Mouse (Mus musculus) hindbrain, embryonic 14.5 days (tissue): ENCODE measurements around the gene Pi4ka. TPM values are rescaled to one million over a fixed set of nuclear protein-coding genes. Genes with fewer than 3 reads are reported as not detected.

Experiments used
- ATAC-seq: fragments of 200-750 bp; cut with Nextera tagmentation; 2 replicates; pipeline ENCODE4 v1.8.0; 2017; ENCODE audit warnings: moderate number of reproducible peaks, mild to moderate bottlenecking, moderate TSS enrichment, moderate library complexity; ENCODE audit not compliant: low FRiP score
- DNase-seq: peaks from one replicate; pipeline ENCODE4 v3.0.0-alpha.2; 2015; ENCODE audit warnings: low spot score
- H3K27ac ChIP-seq: fragments of 300-500 bp; sonication (generic); 2 replicates; pipeline ENCODE4 v1.5.1; 2014; ENCODE audit warnings: mild to moderate bottlenecking, moderate library complexity
- H3K27me3 ChIP-seq: fragments of 300-500 bp; sonication (generic); 2 replicates; pipeline ENCODE4 v1.6.1; 2014; ENCODE audit warnings: mild to moderate bottlenecking, low read length, mixed read lengths; ENCODE audit not compliant: control insufficient read depth, insufficient read depth
- H3K36me3 ChIP-seq: fragments of 300-500 bp; sonication (generic); replicated peaks from 2 replicates; pipeline ENCODE4 v1.6.1; 2014; ENCODE audit not compliant: control insufficient read depth, insufficient read depth
- H3K4me1 ChIP-seq: fragments of 300-500 bp; sonication (generic); replicated peaks from 2 replicates; pipeline ENCODE4 v1.6.1; 2014; ENCODE audit warnings: antibody characterized with exemption, low read length, mixed read lengths; ENCODE audit not compliant: control insufficient read depth, insufficient read depth
- H3K4me2 ChIP-seq: fragments of 300-500 bp; sonication (generic); replicated peaks from 2 replicates; pipeline ENCODE4 v1.6.1; 2014; ENCODE audit warnings: mild to moderate bottlenecking, moderate library complexity
- H3K4me3 ChIP-seq: fragments of 300-500 bp; sonication (generic); replicated peaks from 2 replicates; pipeline ENCODE4 v1.5.1; 2014; ENCODE audit warnings: mild to moderate bottlenecking, low read length
- H3K9ac ChIP-seq: fragments of 300-500 bp; sonication (generic); 2 replicates; pipeline ENCODE4 v1.6.1; 2014
- H3K9me3 ChIP-seq: fragments of 300-500 bp; sonication (generic); 2 replicates; pipeline ENCODE4 v1.6.1; 2016; ENCODE audit warnings: low read length; ENCODE audit not compliant: control insufficient read depth
- WGBS: fragments of 180-500 bp; shearing (Covaris S2); extraction: QIAGEN DNeasy Blood & Tissue Kit; methylation state at CpG from one replicate; pipeline ENCODE4 v1.1.7; 2014; 5-methylcytosine and 5-hydroxymethylcytosine counted together
- polyA plus RNA-seq: library from polyadenylated mRNA; unstranded; fragments of >200 nt; fragmentation: Nextera tagmentation; extraction: Ambion mirVana; gene quantifications from 2 replicates; pipeline ENCODE4 v1.2.1, GENCODE M21; 2014

Gene Pi4ka
- 70.9 and 74.0 TPM in 2 replicates for polyA plus RNA-seq

DNA sequence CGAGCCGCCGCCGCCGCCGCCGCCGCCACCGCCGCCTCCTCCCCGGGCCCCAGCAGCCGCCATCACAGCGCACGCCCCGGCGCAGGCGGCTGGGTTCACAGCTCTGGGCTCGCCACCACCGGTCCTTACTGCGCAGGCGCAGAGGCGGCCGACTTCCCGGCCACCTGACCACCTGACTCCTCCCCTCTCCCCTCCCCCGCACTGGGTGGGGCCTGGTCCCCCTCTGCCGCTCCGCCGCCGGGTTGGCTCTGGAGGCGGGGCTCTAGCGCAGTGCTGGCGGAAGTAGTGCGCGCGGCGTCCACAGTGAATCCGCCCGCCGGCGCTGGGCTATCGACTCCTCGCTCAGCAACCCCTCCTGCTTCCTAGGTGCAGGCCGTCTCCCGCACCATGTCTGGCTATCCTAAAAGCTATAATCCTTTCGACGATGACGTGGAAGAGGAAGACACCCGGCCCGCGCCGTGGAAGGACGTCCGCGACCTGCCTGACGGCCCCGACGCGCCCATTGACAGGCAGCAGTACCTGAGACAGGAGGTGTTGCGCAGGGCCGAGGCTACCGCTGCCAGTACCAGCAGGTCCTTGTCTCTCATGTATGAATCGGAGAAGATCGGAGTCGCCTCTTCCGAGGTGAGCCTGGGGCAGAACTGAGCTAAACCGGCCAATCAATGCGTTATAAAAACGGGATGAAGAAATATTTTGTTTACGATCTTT is at the start of gene Pi4ka, which contains the start of gene Snap29:
Gene Pi4ka (minus strand): TSS at position 579 of the 708 bp plus-strand sequence.
Gene Snap29 (plus strand): TSS at position 251 of the 708 bp plus-strand sequence.
- under 1% methylated on average over 66 of the region's 69 CpGs for WGBS
- H3K4me3 ChIP-seq = peak within 1 kb of the TSS; percentile 56
- H3K9ac ChIP-seq = peak within 1 kb of the TSS; percentile 68
- peak within 1 kb of the TSS; percentile 88 for H3K27ac ChIP-seq
- H3K27me3 ChIP-seq = no peaks in the 10 kb centered on the region
- H3K9me3 ChIP-seq = no peaks in the 10 kb centered on the region
- peaks cover 29% of the 10 kb centered on the region for H3K4me1 ChIP-seq
- peak; percentile 99 for DNase-seq
- ATAC-seq = peak; percentile 98
- peak within 1 kb of the TSS; percentile 78 for H3K4me2 ChIP-seq
- peaks cover 10% of the 10 kb centered on the region; the same call in 1 of the 2 replicates for H3K36me3 ChIP-seq

DNA sequence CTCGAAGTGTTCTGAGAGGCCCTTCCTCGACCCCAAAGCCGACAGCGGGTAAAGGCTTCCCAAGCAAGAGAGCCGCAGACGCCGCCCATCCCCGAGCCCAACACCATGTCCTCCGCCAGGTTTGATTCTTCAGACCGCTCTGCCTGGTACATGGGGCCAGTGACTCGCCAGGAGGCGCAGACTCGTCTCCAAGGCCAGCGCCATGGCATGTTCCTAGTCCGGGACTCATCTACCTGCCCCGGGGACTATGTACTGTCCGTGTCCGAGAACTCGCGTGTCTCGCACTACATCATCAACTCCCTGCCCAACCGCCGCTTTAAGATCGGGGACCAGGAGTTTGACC is 46.2 kb upstream of the Pi4ka start:
- Histone ChIP-seq H3K4me3 (peak overlapping the region; percentile 98), H3K9ac (peak overlapping the region; percentile 98), H3K4me2 (peak overlapping the region; percentile 98), H3K27me3 (no peaks in the 10 kb centered on the region), H3K36me3 (peaks cover 15% of the 10 kb centered on the region), H3K9me3 (no peaks in the 10 kb centered on the region), H3K27ac (peak overlapping the region; percentile 96), H3K4me1 (peaks cover 32% of the 10 kb centered on the region)
- ATAC-seq (peak; percentile 57), DNase-seq (peak; percentile 45)
- under 1% methylated on average over 24 of the region's 24 CpGs for WGBS

GRCm38 (mm10) chr16:17451541-17452372 is 45.6 kb upstream of the Pi4ka start, which contains the start of gene Crkl:
TSS of gene Crkl (plus strand) at chr16:17451987.
- Histone ChIP-seq H3K4me2 (peak within 1 kb of the TSS; percentile 98), H3K9me3 (no peaks in the 10 kb centered on the region), H3K4me1 (peaks cover 29% of the 10 kb centered on the region), H3K9ac (peak within 1 kb of the TSS; percentile 98), H3K27me3 (no peaks in the 10 kb centered on the region), H3K27ac (peak within 1 kb of the TSS; percentile 96), H3K36me3 (peaks cover 10% of the 10 kb centered on the region), H3K4me3 (peak within 1 kb of the TSS; percentile 98)
- DNase-seq = peak; percentile 100
- under 1% methylated on average over 63 of the region's 63 CpGs for WGBS
- ATAC-seq = peak; percentile 97

GRCm38 (mm10) chr16:17432576-17432975 is 26.5 kb upstream of the Pi4ka start:
- no peaks in the 10 kb centered on the region for H3K27me3 ChIP-seq
- H3K4me2 ChIP-seq = no peak overlapping the region
- no peaks in the 10 kb centered on the region for H3K4me1 ChIP-seq
- peaks cover 26% of the 10 kb centered on the region for H3K36me3 ChIP-seq
- WGBS = 84% methylated on average over 2 of the region's 2 CpGs
- H3K9ac ChIP-seq = no peak overlapping the region
- H3K27ac ChIP-seq = no peak overlapping the region
- DNase-seq = no peak
- H3K4me3 ChIP-seq = no peak overlapping the region
- no peak for ATAC-seq
- no peaks in the 10 kb centered on the region for H3K9me3 ChIP-seq

DNA sequence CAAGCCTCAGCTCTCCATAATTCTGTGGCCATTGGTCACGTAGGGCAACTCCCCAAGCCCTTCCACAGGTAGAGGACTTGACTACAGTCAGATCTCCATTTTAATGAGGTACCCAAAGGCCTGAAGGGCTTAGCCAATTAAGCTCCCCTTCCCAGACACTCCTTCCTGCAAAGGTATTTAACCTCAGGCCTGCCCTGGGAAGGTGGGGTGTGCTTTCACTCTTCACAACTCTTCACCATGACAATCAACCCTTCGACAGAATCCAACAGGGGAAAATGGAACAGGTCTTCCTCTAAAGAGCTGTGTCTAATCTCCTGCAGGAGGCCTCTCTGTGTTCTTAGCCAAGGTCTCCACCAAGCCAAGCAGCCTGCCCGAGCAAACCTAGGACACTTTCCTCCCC is 16.9 kb upstream of the Pi4ka start:
- Histone ChIP-seq H3K9me3 (no peaks in the 10 kb centered on the region), H3K27ac (no peak overlapping the region), H3K4me3 (no peak overlapping the region), H3K36me3 (peaks cover 87% of the 10 kb centered on the region), H3K27me3 (no peaks in the 10 kb centered on the region), H3K4me2 (no peak overlapping the region), H3K9ac (no peak overlapping the region), H3K4me1 (no peaks in the 10 kb centered on the region)
- ATAC-seq (no peak), DNase-seq (no peak)
- 82% methylated on average over 3 of the region's 3 CpGs for WGBS

DNA sequence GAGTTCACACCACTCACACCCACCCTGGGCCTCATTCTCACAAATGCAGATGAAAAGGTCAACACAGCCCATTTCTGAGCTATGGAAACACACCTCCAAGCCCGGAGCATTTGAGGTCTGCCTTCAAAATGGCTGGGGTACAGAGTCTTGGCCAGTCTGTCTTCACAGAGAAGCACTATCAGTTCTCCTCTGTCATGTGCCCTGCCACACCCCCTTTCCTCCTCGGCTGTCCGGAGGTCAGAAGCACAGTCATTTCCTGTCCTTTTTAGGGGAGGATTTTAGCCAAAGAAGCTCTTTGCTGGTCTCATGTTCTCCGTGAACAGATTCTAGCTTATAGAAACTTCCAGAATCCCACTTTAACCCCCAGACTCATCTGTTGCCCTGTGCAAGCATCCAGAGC is 4.1 kb upstream of the Pi4ka start:
- no peaks in the 10 kb centered on the region for H3K9me3 ChIP-seq
- H3K27ac ChIP-seq = no peak overlapping the region
- ATAC-seq = no peak
- H3K27me3 ChIP-seq = no peaks in the 10 kb centered on the region
- no peaks in the 10 kb centered on the region; the same call in 1 of the 2 replicates for H3K36me3 ChIP-seq
- H3K9ac ChIP-seq = no peak overlapping the region
- DNase-seq = no peak
- peaks cover 15% of the 10 kb centered on the region for H3K4me1 ChIP-seq
- no peak overlapping the region for H3K4me3 ChIP-seq
- no peak overlapping the region for H3K4me2 ChIP-seq
- 80% methylated on average over 4 of the region's 4 CpGs for WGBS

DNA sequence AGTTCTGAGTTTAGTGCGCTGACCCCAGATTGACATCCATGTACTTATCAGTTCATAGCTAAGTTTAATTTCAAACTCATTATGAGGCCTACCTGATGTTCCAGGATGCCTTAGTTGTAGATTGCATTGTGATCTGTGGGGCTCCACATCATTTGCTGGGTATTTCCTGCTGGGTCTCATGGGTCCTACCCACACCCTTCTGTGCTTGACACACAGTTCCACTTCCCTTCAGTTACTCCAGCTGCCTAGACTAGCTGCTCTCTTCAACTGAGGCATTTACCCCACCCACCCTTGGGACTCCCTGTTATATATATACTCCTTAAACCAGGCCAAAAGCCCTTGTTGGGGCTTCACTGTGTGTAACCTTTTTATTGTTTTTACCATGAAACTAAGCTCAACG is 2.9 kb upstream of the Pi4ka start:
- H3K9ac ChIP-seq = no peak overlapping the region
- WGBS = 92% methylated on average over 2 of the region's 2 CpGs
- H3K4me3 ChIP-seq = no peak overlapping the region
- no peak for DNase-seq
- no peak overlapping the region for H3K4me2 ChIP-seq
- ATAC-seq = no peak
- no peaks in the 10 kb centered on the region; the same call in 1 of the 2 replicates for H3K36me3 ChIP-seq
- no peaks in the 10 kb centered on the region for H3K27me3 ChIP-seq
- H3K9me3 ChIP-seq = no peaks in the 10 kb centered on the region
- H3K4me1 ChIP-seq = peaks cover 26% of the 10 kb centered on the region
- H3K27ac ChIP-seq = no peak overlapping the region

GRCm38 (mm10) chr16:17406512-17407231 is 558 bp upstream of the Pi4ka start:
- Histone ChIP-seq H3K9ac (peak overlapping the region; percentile 66), H3K4me1 (peaks cover 29% of the 10 kb centered on the region), H3K27me3 (no peaks in the 10 kb centered on the region), H3K27ac (no peak overlapping the region), H3K4me3 (peak overlapping the region; percentile 56), H3K36me3 (peaks cover 6% of the 10 kb centered on the region; the same call in 1 of the 2 replicates), H3K4me2 (peak overlapping the region; percentile 53), H3K9me3 (no peaks in the 10 kb centered on the region)
- no peak for ATAC-seq
- DNase-seq = no peak
- 38% methylated on average over 9 of the region's 9 CpGs for WGBS
